Mouse (Mus musculus) kidney, adult 18-20 months (tissue): Measurements from ENCODE around the gene Fam129b.

Experiments used
- DNase-seq: peaks from one replicate; pipeline ENCODE4 v3.0.0; 2021

Fam129b gene

GRCm38 (mm10) chr2:32894097-32894496, 18.2 kb downstream of the Fam129b start:
- no peak for DNase-seq

- DNase-seq = peak; percentile 67
Measured at GRCm38 (mm10) chr2:32895606-32896106, 19.7 kb downstream of the Fam129b start.

DNA sequence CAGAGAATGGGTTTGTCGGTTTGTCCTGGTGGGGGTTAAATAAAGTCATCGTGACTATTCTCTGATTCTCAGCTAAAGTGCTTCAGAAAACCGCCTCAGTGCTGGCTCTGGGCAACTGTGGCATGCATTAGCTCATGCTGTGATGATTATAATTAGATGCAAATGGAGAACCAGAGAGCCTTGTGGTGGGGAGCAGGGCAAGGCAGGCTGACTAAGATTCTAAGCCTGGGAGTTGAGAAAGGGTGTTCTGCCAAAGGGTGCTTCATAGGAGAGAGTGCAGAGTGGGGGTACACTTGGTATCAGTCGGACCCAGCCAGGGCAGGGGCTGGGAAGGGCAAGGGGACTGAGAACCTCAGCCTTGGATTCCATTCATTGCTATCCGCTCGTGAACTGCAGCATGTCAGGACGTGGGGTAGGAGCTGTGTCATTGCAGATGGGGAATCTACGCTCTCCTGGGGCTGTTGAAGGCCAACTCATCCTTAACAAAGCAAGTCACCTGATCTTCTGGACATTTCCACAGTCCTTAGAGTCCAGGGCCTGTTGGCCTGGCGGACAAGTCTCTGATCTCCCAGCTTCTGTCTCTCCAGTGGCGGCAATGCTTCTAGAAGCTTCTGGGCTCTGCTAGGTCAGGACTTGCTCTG, 20.7 kb downstream of the Fam129b start:
- no peak for DNase-seq

- DNase-seq = peak; percentile 40
Measured at GRCm38 (mm10) chr2:32898983-32899382, 23.1 kb downstream of the Fam129b start.

DNA sequence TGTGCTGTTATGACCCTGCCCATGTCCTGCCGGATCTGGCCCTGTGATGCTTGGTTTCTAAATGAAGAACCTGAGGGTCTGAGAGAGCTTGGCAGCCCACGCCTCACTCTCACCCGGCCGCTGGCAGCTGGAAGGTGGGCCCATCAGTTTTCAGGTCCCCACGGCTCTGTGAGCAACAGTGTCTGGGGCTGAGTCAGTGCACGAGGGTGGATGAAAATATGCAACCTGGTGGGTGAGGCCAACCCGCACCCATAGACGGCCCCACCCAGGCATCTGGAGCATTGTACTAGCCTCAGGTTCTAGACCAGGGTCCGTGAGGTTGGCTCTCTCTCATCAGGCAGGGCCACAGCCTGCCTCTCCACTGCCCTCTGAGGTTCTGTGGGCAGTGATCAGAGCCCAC, 26.2 kb downstream of the Fam129b start:
- DNase-seq = no peak

DNA sequence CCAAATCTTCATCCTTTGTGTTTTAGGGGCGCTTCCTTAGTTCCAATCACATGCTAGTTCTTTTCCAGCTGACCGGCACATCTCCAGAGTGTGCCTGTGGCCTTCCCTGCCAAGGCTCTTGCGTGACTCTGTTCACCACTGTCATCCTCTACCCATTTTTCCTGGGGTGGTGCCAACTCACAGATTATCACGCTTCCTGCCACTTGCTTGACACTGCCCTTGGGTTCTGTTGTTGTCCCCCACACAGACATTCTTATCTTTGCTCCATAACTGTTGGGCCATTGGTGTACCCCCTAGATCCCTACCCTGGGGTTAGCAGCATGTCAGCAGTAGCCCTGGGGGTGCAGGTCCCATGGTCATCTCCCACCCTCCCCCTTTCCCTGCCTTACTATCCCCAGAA, 27.6 kb downstream of the Fam129b start:
- DNase-seq = no peak

DNA sequence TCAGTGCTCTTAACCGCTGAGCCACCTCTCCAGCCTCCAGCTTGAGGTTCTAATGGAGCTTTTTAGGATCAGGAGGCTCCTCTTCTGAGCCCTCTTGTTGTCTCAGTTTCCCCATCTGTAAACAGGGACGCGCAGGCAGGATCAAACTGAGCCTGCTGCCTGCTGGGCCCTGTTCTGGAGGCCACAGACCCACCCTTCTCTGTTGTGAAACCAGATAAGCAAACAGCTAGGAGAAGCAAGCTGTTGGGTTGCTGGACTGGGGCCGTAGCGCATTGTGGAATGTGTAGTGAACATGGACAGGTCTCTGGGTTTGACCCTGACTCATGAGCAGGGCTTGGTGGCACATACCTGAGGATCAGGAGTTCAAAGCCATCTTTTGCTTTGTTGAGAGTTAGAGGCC, 28.7 kb downstream of the Fam129b start:
- no peak for DNase-seq

DNA sequence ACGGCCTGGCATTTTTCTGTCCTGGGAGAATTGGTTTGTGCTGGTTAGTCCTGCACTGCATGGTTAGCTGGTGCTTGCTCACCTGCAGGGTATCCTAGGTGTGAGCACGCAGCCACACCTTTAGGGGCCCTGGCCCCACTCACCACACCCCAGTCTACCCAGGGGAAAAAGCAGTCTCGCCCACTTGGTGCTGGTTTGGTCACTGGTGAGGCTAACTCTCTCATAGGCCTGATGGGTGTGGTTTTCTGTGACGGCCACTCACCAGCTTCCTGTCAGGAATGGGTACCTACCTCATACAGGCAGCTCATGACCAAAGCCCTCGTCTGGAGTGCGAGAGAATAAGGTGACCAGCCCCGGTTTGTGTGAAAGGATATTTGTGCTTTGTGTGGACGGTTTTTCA, 29.4 kb downstream of the Fam129b start:
- no peak for DNase-seq

GRCm38 (mm10) chr2:32907442-32907841, 31.5 kb downstream of the Fam129b start:
- DNase-seq = no peak

GRCm38 (mm10) chr2:32908272-32908671, 32.4 kb downstream of the Fam129b start:
- DNase-seq = peak; percentile 35

DNA sequence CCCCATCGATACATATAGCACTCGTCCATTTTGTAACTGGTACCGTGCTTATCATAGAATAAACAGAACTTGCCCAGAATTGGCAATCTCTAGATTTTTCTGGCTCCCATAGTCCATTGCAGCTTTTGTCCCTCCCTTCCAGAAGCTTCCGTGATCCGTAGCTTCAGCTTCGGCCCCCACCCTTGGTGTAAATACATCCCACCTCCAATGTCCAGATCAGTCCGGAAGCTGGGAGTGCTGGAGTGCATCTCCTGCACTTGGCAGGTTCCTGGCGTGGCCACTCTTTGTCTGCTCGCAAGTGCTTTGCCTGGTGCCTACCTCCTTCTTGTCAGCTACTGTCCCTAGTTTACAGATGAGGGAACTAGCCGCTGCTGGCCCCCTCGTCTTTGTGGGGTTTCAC, 32.9 kb downstream of the Fam129b start:
- DNase-seq = no peak

DNA sequence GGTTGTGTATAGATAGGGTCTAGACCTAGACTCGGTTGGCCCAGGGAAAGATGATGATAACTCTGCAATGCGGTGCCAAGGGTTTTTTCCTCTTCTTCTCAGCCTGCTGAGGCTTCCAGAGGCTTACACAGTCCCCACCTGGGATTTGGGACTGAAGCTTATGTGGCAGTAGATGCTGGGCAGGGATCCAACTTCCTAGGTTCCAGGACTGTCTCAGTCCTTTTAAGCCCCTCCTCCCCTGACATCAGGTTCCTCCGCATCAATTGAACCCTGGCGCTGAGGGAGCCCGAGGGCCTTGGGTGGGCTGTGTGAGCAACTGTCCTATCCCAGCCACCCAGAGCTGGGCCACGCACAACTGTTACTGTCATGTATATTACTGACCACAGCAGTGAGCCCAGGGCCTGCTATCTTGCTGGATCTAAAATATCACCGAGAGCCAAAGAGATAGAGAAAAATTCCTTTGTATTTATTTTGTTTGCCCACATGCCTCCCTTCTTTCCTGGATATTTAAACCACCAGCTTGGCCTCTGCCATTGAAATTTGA, 35.8 kb downstream of the Fam129b start:
- no peak for DNase-seq

GRCm38 (mm10) chr2:32912210-32912804, 36.4 kb downstream of the Fam129b start:
- peak; percentile 84 for DNase-seq

GRCm38 (mm10) chr2:32914362-32914761, 38.4 kb downstream of the Fam129b start:
- no peak for DNase-seq

DNA sequence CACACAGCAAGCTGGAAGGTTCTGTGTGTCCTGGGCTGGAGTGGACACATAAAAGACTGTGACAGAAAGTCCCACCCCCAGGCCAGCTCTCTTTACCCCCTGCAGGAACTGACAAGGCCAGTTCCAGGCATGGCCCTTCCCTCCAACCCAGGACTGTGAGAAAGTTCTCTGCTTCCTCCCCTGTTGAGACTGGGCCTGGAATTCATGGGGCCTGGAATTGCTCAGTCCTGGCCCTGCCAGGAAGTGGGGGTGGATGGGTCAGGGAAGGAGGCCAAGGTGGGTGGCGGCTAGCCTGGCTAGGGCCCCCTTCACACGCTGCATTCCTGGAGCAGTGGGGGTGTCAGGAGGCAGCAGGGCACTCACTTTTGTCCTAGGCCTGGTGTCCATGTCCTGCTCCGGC, 39.0 kb downstream of the Fam129b start:
- peak; percentile 49 for DNase-seq

GRCm38 (mm10) chr2:32917526-32917925, 41.6 kb downstream of the Fam129b start:
- DNase-seq = no peak

DNA sequence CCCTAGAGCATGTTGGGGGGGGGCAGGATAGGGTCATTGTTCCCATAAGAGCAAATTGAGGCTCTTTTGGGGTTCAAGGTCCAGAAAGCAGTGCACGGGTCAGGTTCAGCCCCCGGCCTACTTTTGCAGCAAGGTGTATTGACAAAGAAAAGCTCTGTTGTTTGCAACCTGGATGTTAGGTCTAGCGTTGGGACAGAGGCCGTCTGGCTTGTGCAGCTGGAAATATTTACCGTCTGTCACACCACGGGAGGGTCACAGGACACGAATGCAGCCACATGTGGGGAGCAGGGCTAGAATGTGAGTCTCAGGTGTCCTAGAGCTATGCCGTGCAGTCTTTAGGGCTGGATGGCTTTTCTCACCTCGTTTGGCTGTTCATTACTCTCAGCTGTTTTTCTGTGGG, 42.5 kb downstream of the Fam129b start:
- DNase-seq = no peak

- no peak for DNase-seq
Measured at GRCm38 (mm10) chr2:32921235-32921634, 45.3 kb downstream of the Fam129b start.

GRCm38 (mm10) chr2:32921801-32922380, 46.0 kb downstream of the Fam129b start:
- no peak for DNase-seq

- no peak for DNase-seq
Measured at GRCm38 (mm10) chr2:32922564-32922963, 46.6 kb downstream of the Fam129b start.

- DNase-seq = no peak
Measured at GRCm38 (mm10) chr2:32923551-32924250, 47.8 kb downstream of the Fam129b start.

GRCm38 (mm10) chr2:32924306-32924844, 48.5 kb downstream of the Fam129b start:
- DNase-seq = no peak
